Mouse (Mus musculus) megakaryocyte, embryonic 14.5 days (primary cell): ENCODE results near the gene Men1. TPM values are rescaled to one million over a fixed set of nuclear protein-coding genes. Genes with fewer than 3 reads are reported as not detected.

ENCODE experiments used
- H3K27me3 ChIP-seq: replicated peaks from 2 replicates; pipeline ENCODE3; 2012; ENCODE audit warnings: inconsistent platforms
- H3K36me3 ChIP-seq: replicated peaks from 2 replicates; pipeline ENCODE3; 2012; ENCODE audit warnings: low read length, inconsistent platforms, mixed read lengths
- H3K4me1 ChIP-seq: 2 replicates; pipeline ENCODE4 v1.6.1; 2012; ENCODE audit warnings: inconsistent platforms
- H3K4me3 ChIP-seq: replicated peaks from 2 replicates; pipeline ENCODE3; 2012; ENCODE audit warnings: moderate library complexity, mild to moderate bottlenecking, inconsistent platforms
- H3K9me3 ChIP-seq: 2 replicates; pipeline ENCODE4 v1.6.1; 2012; ENCODE audit warnings: inconsistent platforms
- FLI1 ChIP-seq: IDR thresholded peaks from 2 replicates; pipeline ENCODE4 v1.6.1; 2012; ENCODE audit warnings: low read length, inconsistent platforms, mixed read lengths
- GATA1 ChIP-seq: IDR thresholded peaks from 3 replicates; pipeline ENCODE4 v1.6.1; 2012; ENCODE audit warnings: mixed read lengths, low read length, inconsistent platforms, borderline replicate concordance
- polyA plus RNA-seq: library from polyadenylated mRNA; stranded (reverse); fragments of >175 nt; gene quantifications from 2 replicates; pipeline ENCODE4 v1.2.3, GENCODE M21; 2012; ENCODE audit warnings: low replicate concordance; ENCODE audit not compliant: insufficient read depth

Gene Men1
- polyA plus RNA-seq, 1 experiment, result 70.2 TPM

- Histone ChIP-seq H3K27me3 (peaks cover 3% of the 10 kb centered on the region), H3K36me3 (peaks cover 66% of the 10 kb centered on the region), H3K4me1 (peaks cover 91% of the 10 kb centered on the region)
These were observed 9.2 kb downstream of the Men1 start for GRCm38 (mm10) chr19:6343996-6344395.

GRCm38 (mm10) chr19:6346023-6346422 lies 11.2 kb downstream of the Men1 start:
- Histone ChIP-seq H3K4me1 (peaks cover 93% of the 10 kb centered on the region), H3K27me3 (peaks cover 3% of the 10 kb centered on the region), H3K9me3 (no peaks in the 10 kb centered on the region), H3K36me3 (peaks cover 55% of the 10 kb centered on the region), H3K4me3 (peak overlapping the region; percentile 9)
- TF ChIP-seq FLI1, result no peak
- TF ChIP-seq GATA1, result no peak

More at GRCm38 (mm10) chr19:6343996-6344395, 9.2 kb downstream of the Men1 start:
- Histone ChIP-seq H3K9me3 (no peaks in the 10 kb centered on the region), H3K4me3 (no peak overlapping the region)
- no peak for TF ChIP-seq GATA1
- TF ChIP-seq FLI1, result no peak

- TF ChIP-seq GATA1 (no peak), FLI1 (no peak)
- Histone ChIP-seq H3K27me3 (peaks cover 3% of the 10 kb centered on the region), H3K9me3 (no peaks in the 10 kb centered on the region), H3K36me3 (peaks cover 60% of the 10 kb centered on the region), H3K4me1 (peaks cover 94% of the 10 kb centered on the region), H3K4me3 (no peak overlapping the region)
These were observed 11.9 kb downstream of the Men1 start for GRCm38 (mm10) chr19:6346661-6347060.

- no peaks in the 10 kb centered on the region for H3K9me3 ChIP-seq
- TF ChIP-seq GATA1 (no peak), FLI1 (no peak)
- H3K4me3 ChIP-seq, result no peak overlapping the region
- H3K36me3 ChIP-seq, result peaks cover 66% of the 10 kb centered on the region
- H3K4me1 ChIP-seq, result peaks cover 93% of the 10 kb centered on the region
- peaks cover 3% of the 10 kb centered on the region for H3K27me3 ChIP-seq
These were observed 12.8 kb downstream of the Men1 start for GRCm38 (mm10) chr19:6347615-6348014.

GRCm38 (mm10) chr19:6348717-6349116 lies 13.9 kb downstream of the Men1 start:
- Histone ChIP-seq H3K4me3 (peak overlapping the region; percentile 84), H3K4me1 (peaks cover 93% of the 10 kb centered on the region), H3K27me3 (peaks cover 3% of the 10 kb centered on the region), H3K36me3 (peaks cover 68% of the 10 kb centered on the region), H3K9me3 (no peaks in the 10 kb centered on the region)
- no peak for TF ChIP-seq GATA1
- no peak for TF ChIP-seq FLI1

GRCm38 (mm10) chr19:6349215-6349983 lies 14.6 kb downstream of the Men1 start:
- no peak for TF ChIP-seq GATA1
- no peak for TF ChIP-seq FLI1
- peaks cover 96% of the 10 kb centered on the region for H3K4me1 ChIP-seq
- H3K27me3 ChIP-seq, result peaks cover 3% of the 10 kb centered on the region
- peak overlapping the region; percentile 84 for H3K4me3 ChIP-seq
- H3K36me3 ChIP-seq, result peaks cover 68% of the 10 kb centered on the region
- H3K9me3 ChIP-seq, result no peaks in the 10 kb centered on the region

GRCm38 (mm10) chr19:6351431-6352106 lies 16.8 kb downstream of the Men1 start:
- peaks cover 87% of the 10 kb centered on the region for H3K4me1 ChIP-seq
- TF ChIP-seq GATA1 (no peak), FLI1 (no peak)
- H3K36me3 ChIP-seq, result peaks cover 60% of the 10 kb centered on the region
- no peak overlapping the region for H3K4me3 ChIP-seq
- H3K9me3 ChIP-seq, result no peaks in the 10 kb centered on the region
- H3K27me3 ChIP-seq, result peaks cover 2% of the 10 kb centered on the region

GRCm38 (mm10) chr19:6352107-6352505 lies 17.3 kb downstream of the Men1 start:
- no peaks in the 10 kb centered on the region for H3K9me3 ChIP-seq
- H3K36me3 ChIP-seq, result peaks cover 58% of the 10 kb centered on the region
- no peaks in the 10 kb centered on the region for H3K27me3 ChIP-seq
- peaks cover 82% of the 10 kb centered on the region for H3K4me1 ChIP-seq
- no peak for TF ChIP-seq FLI1
- no peak for TF ChIP-seq GATA1
- no peak overlapping the region for H3K4me3 ChIP-seq

GRCm38 (mm10) chr19:6354030-6354429 lies 19.3 kb downstream of the Men1 start:
- Histone ChIP-seq H3K4me3 (no peak overlapping the region), H3K27me3 (no peaks in the 10 kb centered on the region), H3K9me3 (no peaks in the 10 kb centered on the region), H3K36me3 (peaks cover 62% of the 10 kb centered on the region), H3K4me1 (peaks cover 68% of the 10 kb centered on the region)
- TF ChIP-seq FLI1, result no peak
- no peak for TF ChIP-seq GATA1

GRCm38 (mm10) chr19:6361291-6361690 lies 26.5 kb downstream of the Men1 start:
- no peaks in the 10 kb centered on the region for H3K27me3 ChIP-seq
- H3K9me3 ChIP-seq, result no peaks in the 10 kb centered on the region
- TF ChIP-seq FLI1, result no peak
- TF ChIP-seq GATA1, result no peak
- peaks cover 56% of the 10 kb centered on the region for H3K36me3 ChIP-seq
- H3K4me1 ChIP-seq, result peaks cover 53% of the 10 kb centered on the region
- peak overlapping the region; percentile 21 for H3K4me3 ChIP-seq
